Mouse (Mus musculus): Measurements from ENCODE around the gene Evc2. TPM values are rescaled to one million over a fixed set of nuclear protein-coding genes. Genes with fewer than 3 reads are reported as not detected.

Gene Evc2
- polyA plus RNA-seq, 1 experiment from 2014 or later: 24.5 TPM

DNA sequence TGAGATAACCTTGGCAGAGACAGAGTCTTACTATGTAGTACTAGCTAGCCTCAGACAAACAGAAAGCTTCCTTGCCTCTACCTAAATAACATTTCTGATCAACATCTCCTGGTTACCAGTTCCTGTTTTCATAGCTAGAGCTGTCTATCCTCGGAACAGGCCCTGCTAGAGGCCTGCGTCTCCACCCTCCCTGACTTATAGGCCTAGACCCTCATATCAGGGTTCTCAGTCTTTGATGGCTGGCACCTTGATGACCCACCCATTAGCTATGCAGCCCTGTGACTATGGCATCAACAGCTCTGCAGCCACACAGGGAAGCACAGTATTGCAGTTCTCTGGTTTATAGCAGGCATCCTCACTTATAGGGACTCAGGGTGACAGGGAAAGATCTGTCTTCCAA lies 119.5 kb downstream of the Evc2 start:
- Histone ChIP-seq H3K27me3 (ENCODE audit: low read depth, poor library complexity, severe bottlenecking) (no peaks in the 10 kb centered on the region), H3K9me3 (replicated peaks) (no peaks in the 10 kb centered on the region), H3K4me1 (no peaks in the 10 kb centered on the region), H3K27ac (no peak overlapping the region), H3K36me3 (no peaks in the 10 kb centered on the region), H3K4me3 (no peak overlapping the region)
- DNase-seq (ENCODE audit: low spot score): no peak
- WGBS: 93% methylated on average over 2 of the region's 2 CpGs

DNA sequence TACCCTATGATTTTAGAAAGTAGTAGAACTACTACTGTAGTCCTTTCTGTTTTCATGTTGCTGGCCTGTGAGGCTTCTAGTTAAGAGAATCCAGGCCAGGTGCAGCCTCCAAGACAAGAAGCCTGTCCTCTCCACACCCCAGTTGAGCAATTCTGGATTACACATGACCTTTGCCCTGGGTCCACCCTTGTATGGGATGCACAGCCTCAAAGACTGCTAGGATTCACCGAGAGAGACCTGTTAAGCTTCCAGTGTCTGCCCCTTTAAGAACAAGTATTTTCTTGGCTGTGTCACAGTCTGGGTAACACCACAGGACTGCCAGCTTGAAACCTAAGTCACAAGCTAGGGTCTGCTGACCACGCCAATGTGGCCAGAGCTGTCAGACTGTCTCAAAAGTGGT lies 119.9 kb downstream of the Evc2 start:
- Histone ChIP-seq H3K27ac (no peak overlapping the region), H3K27me3 (ENCODE audit: low read depth, poor library complexity, severe bottlenecking) (no peaks in the 10 kb centered on the region), H3K9me3 (replicated peaks) (no peaks in the 10 kb centered on the region), H3K4me1 (no peaks in the 10 kb centered on the region), H3K36me3 (no peaks in the 10 kb centered on the region), H3K4me3 (no peak overlapping the region)
- DNase-seq (ENCODE audit: low spot score): no peak
- 72% methylated on average over 2 of the region's 2 CpGs for WGBS

DNA sequence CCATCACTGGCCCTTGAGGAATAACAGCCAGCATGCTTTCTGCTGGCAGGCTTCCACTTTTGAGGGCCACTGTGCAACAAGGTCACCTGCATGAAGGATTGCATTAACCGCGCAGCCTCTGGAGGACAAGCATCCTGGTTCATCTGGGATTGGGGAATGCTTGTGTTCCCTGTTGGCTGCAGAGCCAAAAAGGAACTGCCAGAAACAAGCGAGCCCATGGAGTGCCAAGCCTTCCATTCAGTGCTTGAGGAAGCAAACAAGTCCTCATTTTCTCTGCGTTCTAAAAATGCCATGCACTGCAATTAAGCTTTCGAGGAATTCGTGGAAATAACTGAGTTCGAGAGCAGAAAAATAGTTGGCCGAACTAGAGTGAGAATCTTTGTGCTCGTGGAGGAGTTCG lies 127.2 kb downstream of the Evc2 start:
- 92% methylated on average over 10 of the region's 10 CpGs for WGBS
- Histone ChIP-seq H3K36me3 (no peaks in the 10 kb centered on the region), H3K27me3 (ENCODE audit: low read depth, poor library complexity, severe bottlenecking) (no peaks in the 10 kb centered on the region), H3K4me3 (no peak overlapping the region), H3K27ac (no peak overlapping the region), H3K4me1 (no peaks in the 10 kb centered on the region), H3K9me3 (replicated peaks) (no peaks in the 10 kb centered on the region)
- no peak for DNase-seq (ENCODE audit: low spot score)

DNA sequence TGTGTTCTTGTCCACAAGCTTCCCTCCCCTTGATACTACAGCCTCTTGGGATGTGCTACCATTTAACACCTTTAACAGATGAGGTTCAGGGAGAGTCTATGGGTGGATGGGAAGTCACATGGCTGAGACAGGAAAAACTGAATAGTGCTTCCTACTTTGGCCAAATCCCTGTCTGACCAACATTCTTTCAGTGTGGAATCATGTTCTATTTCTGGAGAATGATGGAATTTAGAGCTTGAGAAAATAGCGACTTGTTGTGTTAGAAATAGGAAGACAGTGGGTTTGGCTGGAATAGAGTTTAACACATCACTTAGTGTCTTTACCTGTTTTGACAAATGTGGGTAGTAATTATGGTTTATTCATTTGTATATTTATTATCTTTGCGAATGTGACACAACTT lies 129.3 kb downstream of the Evc2 start:
- no peaks in the 10 kb centered on the region for H3K9me3 ChIP-seq (replicated peaks)

DNA sequence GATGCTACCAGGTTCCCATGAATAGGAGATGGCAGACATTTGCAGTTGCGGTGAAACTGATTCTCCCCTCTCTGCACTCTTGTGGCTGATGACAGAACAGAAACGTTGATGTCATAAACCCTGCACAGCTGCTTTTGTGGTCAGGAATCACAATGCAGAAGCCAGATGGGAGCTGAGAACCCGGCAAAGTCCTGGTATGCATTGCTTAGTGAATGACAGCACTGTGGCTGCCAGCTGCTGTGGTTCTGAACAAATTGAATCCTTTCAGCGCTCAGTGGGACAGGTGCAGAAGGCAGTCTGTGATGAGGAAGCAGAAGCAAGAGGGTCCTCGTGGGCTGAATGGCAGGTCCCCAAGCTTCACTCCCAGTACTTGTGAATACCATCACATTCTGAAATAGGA lies 130.7 kb downstream of the Evc2 start:
- DNase-seq (ENCODE audit: low spot score): no peak

More for the DNA sequence above, 129.3 kb downstream of the Evc2 start:
- Histone ChIP-seq H3K4me3 (no peak overlapping the region), H3K36me3 (no peaks in the 10 kb centered on the region), H3K27ac (no peak overlapping the region), H3K4me1 (no peaks in the 10 kb centered on the region), H3K27me3 (ENCODE audit: low read depth, poor library complexity, severe bottlenecking) (no peaks in the 10 kb centered on the region)
- 90% methylated on average over 2 of the region's 2 CpGs for WGBS
- DNase-seq (ENCODE audit: low spot score): no peak

DNA sequence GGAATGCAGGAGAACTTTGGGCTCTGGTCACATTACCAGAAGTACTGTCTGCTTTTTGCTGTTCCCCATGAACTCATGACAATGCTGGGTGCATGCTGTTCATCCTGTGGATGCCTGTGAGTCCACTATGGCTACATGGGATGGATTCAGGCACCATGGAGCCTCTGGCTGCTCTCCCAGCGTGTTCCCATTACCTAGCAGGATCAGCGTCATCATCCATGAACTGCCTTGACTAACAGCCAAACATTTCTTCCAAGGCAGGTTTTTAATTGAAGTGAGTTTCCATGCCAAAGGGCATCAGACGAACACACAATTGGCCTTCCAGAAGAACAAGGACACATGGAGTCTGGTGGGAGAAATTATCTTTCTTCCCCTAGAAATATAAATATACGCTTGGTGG lies 133.3 kb downstream of the Evc2 start:
- Histone ChIP-seq H3K9me3 (replicated peaks) (no peaks in the 10 kb centered on the region), H3K4me3 (no peak overlapping the region), H3K4me1 (0 out of 2 replicates have a peak, but pooled peaks cover 3% of the 10 kb centered on the region), H3K27me3 (ENCODE audit: low read depth, poor library complexity, severe bottlenecking) (no peaks in the 10 kb centered on the region), H3K36me3 (no peaks in the 10 kb centered on the region), H3K27ac (no peak overlapping the region)
- DNase-seq (ENCODE audit: low spot score): no peak
- 86% methylated on average over 4 of the region's 4 CpGs for WGBS

More for the DNA sequence above, 130.7 kb downstream of the Evc2 start:
- Histone ChIP-seq H3K4me3 (no peak overlapping the region), H3K36me3 (no peaks in the 10 kb centered on the region), H3K27me3 (ENCODE audit: low read depth, poor library complexity, severe bottlenecking) (no peaks in the 10 kb centered on the region), H3K27ac (no peak overlapping the region), H3K4me1 (0 out of 2 replicates have a peak, but pooled peaks cover 3% of the 10 kb centered on the region), H3K9me3 (replicated peaks) (no peaks in the 10 kb centered on the region)
- 79% methylated on average over 5 of the region's 5 CpGs for WGBS

DNA sequence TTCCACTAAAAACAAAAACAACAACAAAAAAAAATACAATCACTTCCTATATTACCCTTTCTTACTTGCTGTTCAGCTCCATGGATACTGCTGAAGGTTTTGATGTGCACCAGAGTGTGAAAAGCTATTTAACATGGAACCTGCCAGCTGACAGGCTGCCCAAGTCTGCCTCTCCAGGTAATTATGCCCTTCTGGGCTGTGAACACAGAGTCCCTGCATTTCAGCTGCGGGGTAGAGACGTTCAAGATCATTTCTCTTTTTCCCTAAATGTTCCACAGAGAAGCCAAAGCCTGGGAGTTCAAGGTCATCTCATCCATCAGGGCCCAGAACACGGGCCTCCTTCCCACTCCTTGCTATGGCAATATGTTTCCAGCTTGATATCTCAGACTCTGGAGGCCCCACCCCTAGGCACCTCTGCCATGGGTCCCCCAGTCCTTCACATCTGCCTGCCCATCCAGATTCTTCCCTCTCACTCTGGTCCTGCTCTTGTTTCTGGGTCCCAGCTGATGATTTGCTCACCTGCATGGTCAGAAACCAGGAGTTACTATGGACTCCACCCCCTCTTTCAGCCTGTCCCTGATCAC lies 133.8 kb downstream of the Evc2 start:
- H3K27ac ChIP-seq: no peak overlapping the region
- H3K4me3 ChIP-seq: no peak overlapping the region
- 0 out of 2 replicates have a peak, but pooled peaks cover 3% of the 10 kb centered on the region for H3K4me1 ChIP-seq
- no peaks in the 10 kb centered on the region for H3K27me3 ChIP-seq (ENCODE audit: low read depth, poor library complexity, severe bottlenecking)
- no peaks in the 10 kb centered on the region for H3K9me3 ChIP-seq (replicated peaks)
- DNase-seq (ENCODE audit: low spot score): no peak
- 79% methylated on average over 3 of the region's 3 CpGs for WGBS
- H3K36me3 ChIP-seq: no peaks in the 10 kb centered on the region

Other genes starting within 250 kb of the Evc2 start
- gene Crmp1, start 96.6 kb upstream of the Evc2 start, polyA plus RNA-seq (2016; fragmentation: Nextera tagmentation; extraction: Ambion mirVana): 61.8 and 91.8 TPM in 2 replicates
- gene Evc, start 1.6 kb upstream of the Evc2 start, polyA plus RNA-seq (2016; fragmentation: Nextera tagmentation; extraction: Ambion mirVana): 24.2 and 30.7 TPM in 2 replicates